ENCODE assay signal across 19 mouse cellular contexts in genomic region chr7:29503616-29504015, GRCm38 (mm10). TPM values are rescaled to one million over a fixed set of nuclear protein-coding genes. Genes with fewer than 3 reads are reported as not detected.
DNase-seq lines count a peak whose midpoint lies in the region; ATAC-seq and TF ChIP-seq lines count a peak whose summit lies in the region.
"Had no signal": no experiment of that assay in that cellular context is flagged by ENCODE, and none has a peak within 500 bp of the region (broad histone marks: within the 10 kb centered on the region; RNA-seq: fewer than 3 reads in every experiment).

No protein-coding gene starts in this region.

- H3K4me2 ChIP-seq in forebrain, embryonic 12.5 days = no peak overlapping the region
- H3K4me2 ChIP-seq in midbrain, postnatal 0 days (ENCODE audit: low read depth, low read length, poor library complexity, severe bottlenecking) = no peak overlapping the region
- H3K4me2 ChIP-seq in midbrain, embryonic 13.5 days (replicated peaks) = no peak overlapping the region
- H3K4me2 ChIP-seq in stomach, postnatal 0 days (replicated peaks; ENCODE audit: low read depth) = peak overlapping the region; percentile 45
- H3K4me2 ChIP-seq: hindbrain, embryonic 14.5 days; liver, embryonic 12.5 days had no signal

- 0 out of 2 replicates have a peak overlapping the region, but pooled peaks have one; percentile 66 for H3K27ac ChIP-seq in forebrain, embryonic 10.5 days
- no peak overlapping the region for H3K27ac ChIP-seq in forebrain, embryonic 12.5 days
- H3K27ac ChIP-seq in midbrain, postnatal 0 days (ENCODE audit: low read depth, low read length) = no peak overlapping the region; the same call in 1 of the 2 replicates
- H3K27ac ChIP-seq in midbrain, embryonic 13.5 days = no peak overlapping the region
- H3K27ac ChIP-seq in stomach, postnatal 0 days (replicated peaks) = peak overlapping the region; percentile 91
- H3K27ac ChIP-seq: hindbrain, embryonic 14.5 days; liver, embryonic 12.5 days; macrophage had no signal

- DNase-seq in forebrain, embryonic 10.5 days (ENCODE audit: extremely low spot score, low spot score) = no peak
- no peak for DNase-seq in midbrain, postnatal 0 days (ENCODE audit: low spot score)
- peak; percentile 59 to 64 for DNase-seq in kidney, postnatal 36 days
- no peak for DNase-seq in stomach, postnatal 0 days (ENCODE audit: low spot score)
- DNase-seq in spleen, postnatal 10 days (ENCODE audit: low spot score in 2 of 2) = no peak
- DNase-seq in right cerebral cortex, postnatal 4 days = no peak
- DNase-seq: adrenal gland, postnatal 36 days; cerebellum, postnatal 10 days; gastrocnemius, postnatal 10 days; heart, postnatal 10 days; midbrain, embryonic 14.5 days; thymus, postnatal 25 days had no signal

- no peak for TF ChIP-seq EP300 in stomach, postnatal 0 days (optimal IDR thresholded peaks at IDR 0.05)

- peaks cover 5% of the 10 kb centered on the region; the same call in 1 of the 2 replicates for H3K36me3 ChIP-seq in forebrain, embryonic 10.5 days (replicated peaks)
- H3K36me3 ChIP-seq in forebrain, embryonic 12.5 days (replicated peaks) = no peaks in the 10 kb centered on the region
- no peaks in the 10 kb centered on the region for H3K36me3 ChIP-seq in midbrain, postnatal 0 days (ENCODE audit: insufficient read depth, low read length)
- no peaks in the 10 kb centered on the region for H3K36me3 ChIP-seq in midbrain, embryonic 13.5 days
- no peaks in the 10 kb centered on the region for H3K36me3 ChIP-seq in stomach, postnatal 0 days (ENCODE audit: control insufficient read depth, insufficient read depth, low read length)
- H3K36me3 ChIP-seq: liver, embryonic 12.5 days had no signal

- H3K27me3 ChIP-seq in forebrain, embryonic 10.5 days (ENCODE audit: poor library complexity, severe bottlenecking) = peaks cover 3% of the 10 kb centered on the region; the same call in 1 of the 2 replicates
- no peaks in the 10 kb centered on the region for H3K27me3 ChIP-seq in forebrain, embryonic 12.5 days
- no peaks in the 10 kb centered on the region for H3K27me3 ChIP-seq in midbrain, postnatal 0 days (ENCODE audit: insufficient read depth, low read length)
- no peaks in the 10 kb centered on the region for H3K27me3 ChIP-seq in midbrain, embryonic 13.5 days
- H3K27me3 ChIP-seq in stomach, postnatal 0 days (ENCODE audit: control insufficient read depth, insufficient read depth, low read length) = no peaks in the 10 kb centered on the region
- H3K27me3 ChIP-seq: CH12.LX; liver, embryonic 12.5 days had no signal

- peaks cover 49% of the 10 kb centered on the region for H3K4me1 ChIP-seq in forebrain, embryonic 10.5 days
- H3K4me1 ChIP-seq in forebrain, embryonic 12.5 days = peaks cover 26% of the 10 kb centered on the region
- peaks cover 9% of the 10 kb centered on the region; the same call in 1 of the 2 replicates for H3K4me1 ChIP-seq in midbrain, postnatal 0 days (ENCODE audit: insufficient read depth, low read length)
- peaks cover 24% of the 10 kb centered on the region for H3K4me1 ChIP-seq in midbrain, embryonic 13.5 days (replicated peaks)
- no peaks in the 10 kb centered on the region; the same call in 1 of the 2 replicates for H3K4me1 ChIP-seq in stomach, postnatal 0 days (replicated peaks; ENCODE audit: control insufficient read depth, insufficient read depth)

- H3K9me3 ChIP-seq in forebrain, embryonic 10.5 days = no peaks in the 10 kb centered on the region
- no peaks in the 10 kb centered on the region for H3K9me3 ChIP-seq in forebrain, embryonic 12.5 days
- no peaks in the 10 kb centered on the region for H3K9me3 ChIP-seq in midbrain, postnatal 0 days (ENCODE audit: low read length)
- H3K9me3 ChIP-seq in midbrain, embryonic 13.5 days = no peaks in the 10 kb centered on the region
- no peaks in the 10 kb centered on the region for H3K9me3 ChIP-seq in stomach, postnatal 0 days (ENCODE audit: control insufficient read depth, low read length)
- H3K9me3 ChIP-seq: liver, embryonic 12.5 days had no signal

- no peak overlapping the region for H3K9ac ChIP-seq in forebrain, embryonic 12.5 days
- H3K9ac ChIP-seq in midbrain, postnatal 0 days (replicated peaks; ENCODE audit: low read length, poor library complexity, severe bottlenecking) = no peak overlapping the region
- H3K9ac ChIP-seq in midbrain, embryonic 13.5 days (replicated peaks) = no peak overlapping the region
- H3K9ac ChIP-seq in stomach, postnatal 0 days (ENCODE audit: low read length) = 0 out of 2 replicates have a peak overlapping the region, but pooled peaks have one; percentile 13
- H3K9ac ChIP-seq: hindbrain, embryonic 14.5 days; liver, embryonic 12.5 days had no signal

- WGBS in forebrain, embryonic 10.5 days = 75% methylated on average over 6 of the region's 6 CpGs
- 70% methylated on average over 6 of the region's 6 CpGs for WGBS in forebrain, embryonic 12.5 days
- WGBS in midbrain, postnatal 0 days = 56% methylated on average over 6 of the region's 6 CpGs
- 67% methylated on average over 6 of the region's 6 CpGs for WGBS in midbrain, embryonic 13.5 days
- WGBS in stomach, postnatal 0 days = 58% methylated on average over 6 of the region's 6 CpGs

- no peak overlapping the region for H3K4me3 ChIP-seq in forebrain, embryonic 10.5 days
- no peak overlapping the region for H3K4me3 ChIP-seq in forebrain, embryonic 12.5 days (replicated peaks)
- no peak overlapping the region for H3K4me3 ChIP-seq in midbrain, postnatal 0 days (ENCODE audit: low read depth, low read length)
- H3K4me3 ChIP-seq in midbrain, embryonic 13.5 days (replicated peaks) = no peak overlapping the region
- H3K4me3 ChIP-seq in stomach, postnatal 0 days (ENCODE audit: low read depth, low read length) = no peak overlapping the region; the same call in 1 of the 2 replicates
- H3K4me3 ChIP-seq: liver, embryonic 12.5 days had no signal

- no peak for TF ChIP-seq CTCF in midbrain, postnatal 0 days (IDR thresholded peaks at IDR 0.05)
- no peak for TF ChIP-seq CTCF in stomach, postnatal 0 days (IDR thresholded peaks at IDR 0.05; ENCODE audit: low read depth)

- no peak for ATAC-seq in forebrain, embryonic 12.5 days (ENCODE audit: low FRiP score)
- ATAC-seq in midbrain, postnatal 0 days (ENCODE audit: low FRiP score) = 0 out of 2 replicates have a peak, but pooled peaks have one; percentile 32
- no peak for ATAC-seq in midbrain, embryonic 13.5 days
- ATAC-seq in stomach, postnatal 0 days (ENCODE audit: low FRiP score, low TSS enrichment) = no peak
- ATAC-seq: forebrain, embryonic 16.5 days; liver, embryonic 12.5 days had no signal

RNA-seq across cellular contexts. Expression of gene Sipa1l3, which starts 14.8 kb away (rescaled TPM):
- polyA plus RNA-seq in forebrain, embryonic 10.5 days (2016; fragmentation: Nextera tagmentation; extraction: Ambion mirVana) = 9.3 and 12.4 TPM in 2 replicates
- polyA plus RNA-seq in forebrain, embryonic 12.5 days (2016; fragmentation: Nextera tagmentation; extraction: Ambion mirVana) = 12.3 and 14.6 TPM in 2 replicates
- 72.8 and 80.7 TPM in 2 replicates for total RNA-seq in midbrain, postnatal 0 days (2014; rRNA removed)
- polyA plus RNA-seq in midbrain, postnatal 0 days (2015; fragmentation: Nextera tagmentation; extraction: Ambion mirVana) = 12.9 and 13.9 TPM in 2 replicates
- 14.8 and 15.2 TPM in 2 replicates for polyA plus RNA-seq in midbrain, embryonic 13.5 days (2015; fragmentation: Nextera tagmentation; extraction: Ambion mirVana)
- 9.7 TPM in 2 replicates for polyA plus RNA-seq in stomach, postnatal 0 days (2015; fragmentation: Nextera tagmentation; extraction: Ambion mirVana)

Comparison
In these comparisons a context has a peak if more than half of its experiments do, and no peak if none do; other contexts are left out.
1. H3K27ac ChIP-seq: peak in forebrain, embryonic 10.5 days (single experiment) and stomach, postnatal 0 days (single experiment); none in forebrain, embryonic 12.5 days (single experiment), midbrain, postnatal 0 days (single experiment) and midbrain, embryonic 13.5 days (single experiment).
2. DNase-seq: peak in kidney, postnatal 36 days (2 of 2); none in forebrain, embryonic 10.5 days (single experiment), midbrain, postnatal 0 days (single experiment), stomach, postnatal 0 days (single experiment), spleen, postnatal 10 days (0 of 2) and right cerebral cortex, postnatal 4 days (single experiment).